Mouse (Mus musculus) spleen, adult 12 weeks (tissue): Measurements from ENCODE around the gene Cpa1.

Source experiments
- DNase-seq: peaks from one replicate; pipeline ENCODE4 v3.0.0; 2022; ENCODE audit warnings: low spot score

Gene Cpa1

GRCm38 (mm10) chr6:30673764-30674561 lies 34.9 kb downstream of the Cpa1 start:
- no peak for DNase-seq

- DNase-seq = no peak
These were observed 35.8 kb downstream of the Cpa1 start for GRCm38 (mm10) chr6:30674714-30675280.

GRCm38 (mm10) chr6:30675281-30675771 lies 36.3 kb downstream of the Cpa1 start:
- no peak for DNase-seq

- no peak for DNase-seq
These were observed 37.5 kb downstream of the Cpa1 start for GRCm38 (mm10) chr6:30676506-30676905.

GRCm38 (mm10) chr6:30677591-30677990 lies 38.6 kb downstream of the Cpa1 start:
- no peak for DNase-seq

GRCm38 (mm10) chr6:30678482-30678881 lies 39.5 kb downstream of the Cpa1 start:
- no peak for DNase-seq

GRCm38 (mm10) chr6:30679567-30679966 lies 40.5 kb downstream of the Cpa1 start:
- no peak for DNase-seq

- no peak for DNase-seq
These were observed 41.4 kb downstream of the Cpa1 start for GRCm38 (mm10) chr6:30680442-30680841.

GRCm38 (mm10) chr6:30681935-30682900 lies 43.2 kb downstream of the Cpa1 start:
- DNase-seq = no peak

GRCm38 (mm10) chr6:30684570-30684969 lies 45.6 kb downstream of the Cpa1 start:
- no peak for DNase-seq

GRCm38 (mm10) chr6:30687198-30687597 lies 48.2 kb downstream of the Cpa1 start:
- DNase-seq = no peak

GRCm38 (mm10) chr6:30692826-30693225 lies 53.8 kb downstream of the Cpa1 start:
- no peak for DNase-seq

- peak; percentile 94 for DNase-seq
These were observed 54.5 kb downstream of the Cpa1 start, which contains the start of gene Cep41 for GRCm38 (mm10) chr6:30693350-30693991. Gene Cep41, minus strand, starts transcription at chr6:30693749.

GRCm38 (mm10) chr6:30694209-30694608 lies 55.2 kb downstream of the Cpa1 start:
- no peak for DNase-seq
